Mouse (Mus musculus): ENCODE results near the gene Tmem230. TPM values are rescaled to one million over a fixed set of nuclear protein-coding genes. Genes with fewer than 3 reads are reported as not detected.

Gene Tmem230
- polyA plus RNA-seq, 1 experiment from 2014 or later: 35.5 TPM

GRCm38 (mm10) chr2:132211995-132212656 is 35.5 kb downstream of the Tmem230 start:
- Histone ChIP-seq H3K4me1 (peaks cover 4% of the 10 kb centered on the region; the same call in 1 of the 2 replicates), H3K36me3 (no peaks in the 10 kb centered on the region), H3K27ac (replicated peaks) (no peak overlapping the region), H3K4me3 (no peak overlapping the region), H3K4me2 (no peak overlapping the region), H3K9ac (no peak overlapping the region), H3K27me3 (replicated peaks) (no peaks in the 10 kb centered on the region), H3K9me3 (no peaks in the 10 kb centered on the region)
- no peak for ATAC-seq (ENCODE audit: extremely low read depth, insufficient number of reproducible peaks, low FRiP score, low TSS enrichment)
- 77% methylated on average over 5 of the region's 5 CpGs for WGBS

- no peak for ATAC-seq (ENCODE audit: extremely low read depth, insufficient number of reproducible peaks, low FRiP score, low TSS enrichment)
- H3K4me1 ChIP-seq: peaks cover 7% of the 10 kb centered on the region; the same call in 1 of the 2 replicates
- H3K4me2 ChIP-seq: no peak overlapping the region
- 84% methylated on average over 9 of the region's 9 CpGs for WGBS
- H3K9ac ChIP-seq: no peak overlapping the region
- no peaks in the 10 kb centered on the region for H3K9me3 ChIP-seq
- H3K4me3 ChIP-seq: no peak overlapping the region
- no peak overlapping the region for H3K27ac ChIP-seq (replicated peaks)
- H3K27me3 ChIP-seq (replicated peaks): no peaks in the 10 kb centered on the region
- H3K36me3 ChIP-seq: no peaks in the 10 kb centered on the region
These were observed 36.7 kb downstream of the Tmem230 start for GRCm38 (mm10) chr2:132210806-132211312.

GRCm38 (mm10) chr2:132208246-132208881 is 39.2 kb downstream of the Tmem230 start:
- H3K27me3 ChIP-seq (replicated peaks): no peaks in the 10 kb centered on the region
- WGBS: 72% methylated on average over 8 of the region's 8 CpGs

GRCm38 (mm10) chr2:132206316-132206881 is 41.2 kb downstream of the Tmem230 start:
- no peak for ATAC-seq (ENCODE audit: extremely low read depth, insufficient number of reproducible peaks, low FRiP score, low TSS enrichment)

More at GRCm38 (mm10) chr2:132208246-132208881, 39.2 kb downstream of the Tmem230 start:
- Histone ChIP-seq H3K4me3 (no peak overlapping the region), H3K4me2 (no peak overlapping the region; the same call in 1 of the 2 replicates), H3K9ac (no peak overlapping the region), H3K4me1 (peaks cover 7% of the 10 kb centered on the region; the same call in 1 of the 2 replicates), H3K9me3 (no peaks in the 10 kb centered on the region), H3K27ac (replicated peaks) (0 out of 2 replicates have a peak overlapping the region, but pooled peaks have one; percentile 9), H3K36me3 (no peaks in the 10 kb centered on the region)
- peak; percentile 51 for ATAC-seq (ENCODE audit: extremely low read depth, insufficient number of reproducible peaks, low FRiP score, low TSS enrichment)

GRCm38 (mm10) chr2:132205549-132205948 is 42.1 kb downstream of the Tmem230 start:
- Histone ChIP-seq H3K36me3 (no peaks in the 10 kb centered on the region), H3K4me3 (no peak overlapping the region), H3K9me3 (no peaks in the 10 kb centered on the region), H3K27me3 (replicated peaks) (no peaks in the 10 kb centered on the region), H3K4me2 (no peak overlapping the region), H3K4me1 (peaks cover 3% of the 10 kb centered on the region; the same call in 1 of the 2 replicates), H3K27ac (replicated peaks) (no peak overlapping the region), H3K9ac (no peak overlapping the region)
- no peak for ATAC-seq (ENCODE audit: extremely low read depth, insufficient number of reproducible peaks, low FRiP score, low TSS enrichment)
- 80% methylated on average over 4 of the region's 4 CpGs for WGBS

More at GRCm38 (mm10) chr2:132206316-132206881, 41.2 kb downstream of the Tmem230 start:
- Histone ChIP-seq H3K4me2 (no peak overlapping the region), H3K27ac (replicated peaks) (no peak overlapping the region), H3K9ac (no peak overlapping the region), H3K27me3 (replicated peaks) (no peaks in the 10 kb centered on the region), H3K9me3 (no peaks in the 10 kb centered on the region), H3K4me3 (no peak overlapping the region), H3K36me3 (no peaks in the 10 kb centered on the region), H3K4me1 (peaks cover 3% of the 10 kb centered on the region; the same call in 1 of the 2 replicates)
- 62% methylated on average over 16 of the region's 16 CpGs for WGBS

- WGBS: 76% methylated on average over 3 of the region's 3 CpGs
- H3K9ac ChIP-seq: no peak overlapping the region
- peaks cover 3% of the 10 kb centered on the region; the same call in 1 of the 2 replicates for H3K4me1 ChIP-seq
- no peak overlapping the region for H3K4me2 ChIP-seq
- no peak overlapping the region for H3K27ac ChIP-seq (replicated peaks)
- H3K4me3 ChIP-seq: no peak overlapping the region
- no peaks in the 10 kb centered on the region for H3K36me3 ChIP-seq
- ATAC-seq (ENCODE audit: extremely low read depth, insufficient number of reproducible peaks, low FRiP score, low TSS enrichment): no peak
- no peaks in the 10 kb centered on the region for H3K27me3 ChIP-seq (replicated peaks)
- H3K9me3 ChIP-seq: no peaks in the 10 kb centered on the region
These were observed 43.8 kb downstream of the Tmem230 start for GRCm38 (mm10) chr2:132203773-132204172.

GRCm38 (mm10) chr2:132203186-132203585 is 44.4 kb downstream of the Tmem230 start:
- Histone ChIP-seq H3K4me2 (no peak overlapping the region), H3K36me3 (no peaks in the 10 kb centered on the region), H3K27ac (replicated peaks) (no peak overlapping the region), H3K4me1 (peaks cover 3% of the 10 kb centered on the region; the same call in 1 of the 2 replicates), H3K27me3 (replicated peaks) (no peaks in the 10 kb centered on the region), H3K4me3 (no peak overlapping the region), H3K9me3 (no peaks in the 10 kb centered on the region), H3K9ac (no peak overlapping the region)
- 77% methylated on average over 3 of the region's 3 CpGs for WGBS
- ATAC-seq (ENCODE audit: extremely low read depth, insufficient number of reproducible peaks, low FRiP score, low TSS enrichment): no peak

- Histone ChIP-seq H3K36me3 (no peaks in the 10 kb centered on the region), H3K9me3 (no peaks in the 10 kb centered on the region), H3K27ac (replicated peaks) (no peak overlapping the region), H3K4me2 (no peak overlapping the region), H3K9ac (no peak overlapping the region), H3K4me1 (no peaks in the 10 kb centered on the region), H3K27me3 (replicated peaks) (no peaks in the 10 kb centered on the region), H3K4me3 (no peak overlapping the region)
- 80% methylated on average over 9 of the region's 9 CpGs for WGBS
- no peak for ATAC-seq (ENCODE audit: extremely low read depth, insufficient number of reproducible peaks, low FRiP score, low TSS enrichment)
These were observed 49.3 kb downstream of the Tmem230 start for GRCm38 (mm10) chr2:132198017-132198933.

- Histone ChIP-seq H3K27me3 (replicated peaks) (no peaks in the 10 kb centered on the region), H3K27ac (replicated peaks) (no peak overlapping the region), H3K9ac (no peak overlapping the region), H3K4me2 (no peak overlapping the region), H3K4me1 (no peaks in the 10 kb centered on the region), H3K9me3 (no peaks in the 10 kb centered on the region), H3K36me3 (no peaks in the 10 kb centered on the region), H3K4me3 (no peak overlapping the region)
- 83% methylated on average over 2 of the region's 2 CpGs for WGBS
- ATAC-seq (ENCODE audit: extremely low read depth, insufficient number of reproducible peaks, low FRiP score, low TSS enrichment): no peak
These were observed 52.0 kb downstream of the Tmem230 start for GRCm38 (mm10) chr2:132195602-132196001.

GRCm38 (mm10) chr2:132190602-132191161 is 56.9 kb downstream of the Tmem230 start:
- Histone ChIP-seq H3K9me3 (no peaks in the 10 kb centered on the region), H3K4me2 (no peak overlapping the region), H3K9ac (no peak overlapping the region), H3K27ac (replicated peaks) (no peak overlapping the region), H3K36me3 (no peaks in the 10 kb centered on the region), H3K4me3 (no peak overlapping the region), H3K27me3 (replicated peaks) (no peaks in the 10 kb centered on the region), H3K4me1 (no peaks in the 10 kb centered on the region)
- WGBS: 78% methylated on average over 3 of the region's 3 CpGs
- no peak for ATAC-seq (ENCODE audit: extremely low read depth, insufficient number of reproducible peaks, low FRiP score, low TSS enrichment)
